Mouse (Mus musculus) liver (tissue): Measurements from ENCODE around the gene Arl6ip5.
"Not testable (repeated sequence)": the region's sequence is repeated elsewhere in the genome, so short reads cannot be mapped to it uniquely, and the experiment has no call there.

ENCODE experiments used
- DNase-seq: peaks from one replicate; pipeline ENCODE4 v3.0.0-alpha.2; 2020; ENCODE audit warnings: mixed read lengths

Gene Arl6ip5

GRCm38 (mm10) chr6:97224505-97224904 lies 14.0 kb downstream of the Arl6ip5 start:
- DNase-seq, result no peak

GRCm38 (mm10) chr6:97226083-97226491 lies 15.6 kb downstream of the Arl6ip5 start:
- no peak for DNase-seq

- no peak for DNase-seq
These were observed 16.8 kb downstream of the Arl6ip5 start for GRCm38 (mm10) chr6:97227067-97227847.

- DNase-seq, result no peak
These were observed 24.6 kb downstream of the Arl6ip5 start for GRCm38 (mm10) chr6:97234911-97235668.

- no peak for DNase-seq
These were observed 25.6 kb downstream of the Arl6ip5 start for GRCm38 (mm10) chr6:97236088-97236487.

- DNase-seq, result no peak
These were observed 28.9 kb downstream of the Arl6ip5 start for GRCm38 (mm10) chr6:97239360-97239759.

GRCm38 (mm10) chr6:97240092-97240491 lies 29.6 kb downstream of the Arl6ip5 start:
- no peak for DNase-seq

- DNase-seq, result no peak
These were observed 32.0 kb downstream of the Arl6ip5 start for GRCm38 (mm10) chr6:97242522-97242921.

- DNase-seq, result no peak
These were observed 34.7 kb downstream of the Arl6ip5 start for GRCm38 (mm10) chr6:97245200-97245599.

- peak; percentile 39 for DNase-seq
These were observed 40.5 kb downstream of the Arl6ip5 start for GRCm38 (mm10) chr6:97250966-97251365.

GRCm38 (mm10) chr6:97252086-97252485 lies 41.6 kb downstream of the Arl6ip5 start:
- DNase-seq, result no peak

- no peak for DNase-seq
These were observed 42.3 kb downstream of the Arl6ip5 start, which contains the start of gene Lmod3 for GRCm38 (mm10) chr6:97252711-97253221. TSS of gene Lmod3 (minus strand) at chr6:97252759.

GRCm38 (mm10) chr6:97258489-97258888 lies 48.0 kb downstream of the Arl6ip5 start:
- no peak for DNase-seq

GRCm38 (mm10) chr6:97259926-97260325 lies 49.4 kb downstream of the Arl6ip5 start:
- not testable (repeated sequence) for DNase-seq

GRCm38 (mm10) chr6:97262229-97262628 lies 51.7 kb downstream of the Arl6ip5 start:
- DNase-seq, result no peak

GRCm38 (mm10) chr6:97263750-97264149 lies 53.3 kb downstream of the Arl6ip5 start:
- DNase-seq, result not testable (repeated sequence)

- no peak for DNase-seq
These were observed 54.8 kb downstream of the Arl6ip5 start for GRCm38 (mm10) chr6:97265240-97265639.

GRCm38 (mm10) chr6:97265705-97266104 lies 55.2 kb downstream of the Arl6ip5 start:
- DNase-seq, result no peak

GRCm38 (mm10) chr6:97266661-97267060 lies 56.2 kb downstream of the Arl6ip5 start:
- no peak for DNase-seq

- DNase-seq, result no peak
These were observed 56.6 kb downstream of the Arl6ip5 start for GRCm38 (mm10) chr6:97267132-97267531.

GRCm38 (mm10) chr6:97269596-97269995 lies 59.1 kb downstream of the Arl6ip5 start:
- no peak for DNase-seq

GRCm38 (mm10) chr6:97272349-97272748 lies 61.9 kb downstream of the Arl6ip5 start:
- no peak for DNase-seq

- DNase-seq, result no peak
These were observed 62.7 kb downstream of the Arl6ip5 start for GRCm38 (mm10) chr6:97273058-97273710.
